Mouse (Mus musculus) liver, adult 2 months (tissue): ENCODE measurements around the gene H2-DMa.

Experiments used
- CTCF ChIP-seq: fragments of 200-500 bp; IDR thresholded peaks from 2 replicates; pipeline ENCODE4 v1.5.1; 2011; ENCODE audit warnings: low read depth, low read length, control low read depth
- POLR2A ChIP-seq: fragments of 200-500 bp; IDR thresholded peaks from 2 replicates; pipeline ENCODE4 v1.6.1; 2011; ENCODE audit warnings: low read length, control low read depth; ENCODE audit not compliant: insufficient read depth; ENCODE audit errors: extremely low read depth

DNA sequence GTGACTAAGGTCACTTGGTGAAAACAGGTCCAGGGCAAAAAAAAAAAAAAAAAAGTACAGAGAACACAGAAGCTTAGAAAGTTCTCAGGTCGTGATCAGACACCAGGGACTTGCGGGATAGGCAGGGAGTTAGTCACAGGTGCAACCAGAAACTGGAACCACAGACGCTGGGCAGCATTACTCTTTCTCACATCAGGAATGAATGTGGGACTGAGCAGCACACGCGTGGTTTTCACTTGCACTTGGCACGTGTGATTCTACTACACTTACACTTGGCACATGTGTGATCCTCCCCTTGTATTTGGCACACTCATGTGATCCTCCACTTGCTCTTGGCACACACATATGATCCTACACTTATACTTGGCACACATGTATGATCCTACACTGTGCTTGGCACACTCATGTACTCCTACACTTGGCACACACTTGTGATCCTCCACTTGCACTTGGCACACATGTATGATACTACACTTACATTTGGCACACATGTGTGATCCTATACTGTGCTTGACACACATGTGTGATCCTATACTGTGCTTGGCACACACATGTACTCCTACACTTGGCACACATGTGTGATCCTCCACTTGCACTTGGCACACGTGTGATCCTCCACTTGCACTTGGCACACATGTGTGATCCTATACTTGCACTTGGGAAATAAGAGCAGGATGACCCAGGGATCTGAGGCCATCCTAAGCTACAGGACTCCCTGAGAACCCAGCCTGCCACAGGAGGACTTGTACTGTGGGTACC lies 12.1 kb upstream of the H2-DMa start:
- no peak for TF ChIP-seq POLR2A
- TF ChIP-seq CTCF: no peak
